Mouse (Mus musculus): ENCODE measurements at regions not wholly inside any gene's neighbourhood (a gene's known extent, or its start where the extent isn't known, plus 50 kb on each side); places are given as distances from the start of the nearest gene placed in this dataset.
"Not testable (repeated sequence)": the region's sequence is repeated elsewhere in the genome, so short reads cannot be mapped to it uniquely, and the experiment has no call there.

DNA sequence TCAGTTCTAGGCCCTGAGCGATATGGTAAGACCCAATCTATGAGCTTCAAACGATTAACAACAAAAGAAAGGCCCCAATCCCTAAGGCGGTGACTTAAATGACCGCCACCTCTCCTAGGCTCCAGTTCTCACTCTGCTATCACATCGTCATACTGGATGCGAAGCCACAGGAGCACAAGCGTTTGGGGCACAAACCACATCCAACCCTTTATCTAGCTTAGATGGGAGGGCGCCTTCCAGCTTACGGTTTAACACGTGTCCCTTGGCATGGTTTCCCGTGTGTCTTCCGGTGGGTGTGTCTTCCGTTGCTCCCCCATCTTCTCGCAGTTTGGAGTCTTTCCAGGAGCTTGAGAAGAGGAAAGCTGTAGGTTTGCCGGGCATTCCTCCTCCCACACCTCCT lies 92.4 kb downstream of the Fam43a start:
- Histone ChIP-seq H3K4me3 (peak overlapping the region; percentile 47), H3K27ac (peak overlapping the region; percentile 70)
- intact Hi-C loops (cut with DNase I), result loop anchor here (2.0 to 5.0 kb wide), 2 partner anchors 45 to 93 kb away; partner anchors contain the start of gene Fam43a
- no peak for TF ChIP-seq CTCF (IDR thresholded peaks at IDR 0.05)
- DNase-seq, result no peak

- TF ChIP-seq CTCF (IDR thresholded peaks at IDR 0.05), result no peak
- intact Hi-C loops (cut with DNase I), result loop anchor here (2.0 to 5.0 kb wide), 2 partner anchors 45 to 94 kb away; partner anchors contain the start of gene Fam43a
- DNase-seq, result peak; percentile 32
- Histone ChIP-seq H3K27ac (peak overlapping the region; percentile 70), H3K4me3 (peak overlapping the region; percentile 47)
These were observed 93.1 kb downstream of the Fam43a start for GRCm38 (mm10) chr16:30692541-30693141.

GRCm38 (mm10) chr16:30693206-30693605 lies 93.7 kb downstream of the Fam43a start:
- Histone ChIP-seq H3K27ac (peak overlapping the region; percentile 70), H3K4me3 (no peak overlapping the region)
- no peak for TF ChIP-seq CTCF (IDR thresholded peaks at IDR 0.05)
- intact Hi-C loops (cut with DNase I), result loop anchor here (2.0 to 5.0 kb wide), 2 partner anchors 44 to 94 kb away; partner anchors contain the start of gene Fam43a
- DNase-seq, result no peak

- intact Hi-C loops (cut with DNase I), result loop anchor here (2.0 to 5.0 kb wide), 2 partner anchors 43 to 95 kb away; partner anchors contain the start of gene Fam43a
- no peak overlapping the region for H3K4me3 ChIP-seq
- DNase-seq, result no peak
- no peak overlapping the region for H3K27ac ChIP-seq
- TF ChIP-seq CTCF (IDR thresholded peaks at IDR 0.05), result no peak
These were observed 94.5 kb downstream of the Fam43a start for GRCm38 (mm10) chr16:30693839-30694527.

- intact Hi-C loops (cut with DNase I), result no loop called here
These were observed 96.2 kb downstream of the Fam43a start for GRCm38 (mm10) chr16:30695691-30696090.

GRCm38 (mm10) chr16:30697209-30697608 lies 97.7 kb downstream of the Fam43a start:
- intact Hi-C loops (cut with DNase I), result no loop called here
- H3K4me3 ChIP-seq, result no peak overlapping the region
- no peak overlapping the region for H3K27ac ChIP-seq
- no peak for TF ChIP-seq CTCF (IDR thresholded peaks at IDR 0.05)
- DNase-seq, result no peak

More at GRCm38 (mm10) chr16:30695691-30696090, 96.2 kb downstream of the Fam43a start:
- H3K27ac ChIP-seq, result no peak overlapping the region
- TF ChIP-seq CTCF (IDR thresholded peaks at IDR 0.05), result no peak
- no peak for DNase-seq
- H3K4me3 ChIP-seq, result no peak overlapping the region

DNA sequence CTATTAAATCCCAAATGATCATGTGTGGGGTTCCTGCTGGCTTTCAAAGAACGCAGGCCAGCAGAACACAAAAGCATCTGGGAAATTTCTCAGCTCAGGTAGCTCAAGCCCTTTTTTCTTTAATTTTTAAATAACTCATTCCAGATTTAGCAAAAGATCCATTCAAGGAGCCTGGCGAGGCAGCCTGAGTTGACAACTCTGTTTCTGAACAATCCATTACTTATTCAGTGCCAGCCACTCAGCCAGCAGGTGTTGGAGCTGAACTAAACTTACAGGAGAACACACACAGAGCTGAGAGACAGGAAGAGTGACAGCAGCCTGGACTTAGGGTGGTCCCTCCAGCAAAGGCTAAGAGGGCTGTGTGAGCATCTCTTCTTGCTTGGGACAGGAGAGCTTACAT lies 98.3 kb downstream of the Fam43a start:
- H3K4me3 ChIP-seq, result no peak overlapping the region
- no peak for TF ChIP-seq CTCF (IDR thresholded peaks at IDR 0.05)
- DNase-seq, result no peak
- intact Hi-C loops (cut with DNase I), result no loop called here
- no peak overlapping the region for H3K27ac ChIP-seq

GRCm38 (mm10) chr16:30703831-30704230 lies 104.3 kb downstream of the Fam43a start:
- H3K27ac ChIP-seq, result 0 out of 2 replicates have a peak overlapping the region, but pooled peaks have one; percentile 20
- intact Hi-C loops (cut with DNase I), result no loop called here
- DNase-seq, result no peak
- no peak for TF ChIP-seq CTCF (IDR thresholded peaks at IDR 0.05)
- no peak overlapping the region for H3K4me3 ChIP-seq

DNA sequence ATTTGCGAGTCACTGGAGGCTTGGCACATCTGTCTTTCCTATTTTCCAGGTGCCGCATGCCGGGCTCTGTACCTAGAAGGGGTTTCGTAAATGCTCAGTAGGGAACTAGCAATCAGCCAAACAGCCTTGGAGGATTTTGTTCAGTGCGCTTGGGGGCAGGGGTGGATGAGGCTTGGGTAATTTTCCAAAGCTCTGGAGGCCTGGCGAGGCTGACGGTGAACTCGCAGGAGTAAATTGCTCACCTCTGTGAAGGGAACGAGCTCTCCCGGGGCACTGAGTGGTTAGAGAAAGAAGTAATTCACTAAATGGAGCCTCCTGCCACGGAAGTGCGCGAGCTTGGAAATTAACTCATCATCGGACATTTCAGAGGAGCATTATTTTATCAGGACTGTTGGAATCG lies 110.0 kb downstream of the Fam43a start:
- no peak for TF ChIP-seq CTCF (IDR thresholded peaks at IDR 0.05)
- DNase-seq, result no peak
- no peak overlapping the region for H3K4me3 ChIP-seq
- no peak overlapping the region for H3K27ac ChIP-seq
- intact Hi-C loops (cut with DNase I), result no loop called here

DNA sequence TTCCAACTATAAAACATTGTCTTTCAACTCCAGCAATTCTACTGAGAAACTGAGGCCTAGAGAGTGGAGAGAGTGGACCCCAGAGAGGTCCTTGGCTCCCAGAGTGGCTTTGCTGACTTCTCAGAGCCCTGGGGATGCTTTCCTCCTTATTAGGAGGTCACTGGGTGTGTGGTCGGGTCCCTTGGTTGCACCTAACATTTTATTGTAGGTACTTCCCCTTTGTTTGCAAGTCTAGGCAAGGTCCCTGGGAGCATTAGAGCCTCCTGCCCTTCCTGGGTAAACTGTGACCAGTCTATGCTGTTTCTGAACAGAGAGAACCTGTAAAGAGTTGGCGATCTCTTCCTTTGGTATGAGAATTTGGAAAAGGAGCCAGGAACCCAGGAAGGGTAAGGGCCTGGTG lies 110.5 kb downstream of the Fam43a start:
- intact Hi-C loops (cut with DNase I), result no loop called here
- H3K4me3 ChIP-seq, result no peak overlapping the region
- no peak overlapping the region for H3K27ac ChIP-seq
- no peak for TF ChIP-seq CTCF (IDR thresholded peaks at IDR 0.05)
- no peak for DNase-seq

- DNase-seq, result no peak
- Histone ChIP-seq H3K4me3 (no peak overlapping the region), H3K27ac (no peak overlapping the region)
- no peak for TF ChIP-seq CTCF (IDR thresholded peaks at IDR 0.05)
- intact Hi-C loops (cut with DNase I), result no loop called here
These were observed 113.0 kb downstream of the Fam43a start for GRCm38 (mm10) chr16:30712570-30712969.

DNA sequence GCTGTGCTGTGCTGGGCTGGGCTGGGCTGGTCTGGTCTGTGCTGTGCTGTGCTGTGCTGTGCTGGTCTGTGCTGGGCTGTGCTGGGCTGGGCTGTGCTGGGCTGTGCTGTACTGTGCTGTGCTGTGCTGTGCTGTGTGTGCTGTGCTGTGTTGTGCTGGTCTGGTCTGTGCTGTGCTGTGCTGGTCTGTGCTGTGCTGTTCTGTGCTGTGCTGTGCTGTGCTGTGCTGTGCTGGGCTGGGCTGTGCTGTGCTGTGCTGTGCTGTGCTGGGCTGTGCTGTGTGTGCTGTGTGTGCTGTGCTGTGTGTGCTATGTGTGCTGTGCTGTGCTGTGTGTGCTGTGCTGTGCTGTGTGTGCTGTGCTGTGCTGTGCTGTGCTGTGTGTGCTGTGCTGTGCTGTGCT lies 118.1 kb downstream of the Fam43a start:
- DNase-seq, result peak; percentile 4
- intact Hi-C loops (cut with DNase I); H3K27ac ChIP-seq; H3K4me3 ChIP-seq: not testable (repeated sequence)

- Histone ChIP-seq H3K4me3 (no peak overlapping the region), H3K27ac (0 out of 2 replicates have a peak overlapping the region, but pooled peaks have one; percentile 41)
- TF ChIP-seq CTCF (IDR thresholded peaks at IDR 0.05), result no peak
- no peak for DNase-seq
- intact Hi-C loops (cut with DNase I), result no loop called here
These were observed 121.3 kb downstream of the Fam43a start for GRCm38 (mm10) chr16:30720791-30721190.
